Mouse (Mus musculus) olfactory bulb, adult 2 months (tissue): Measurements from ENCODE around the gene Cdt1. TPM values are rescaled to one million over a fixed set of nuclear protein-coding genes. Genes with fewer than 3 reads are reported as not detected.

ENCODE experiments used
- H3K27ac ChIP-seq: fragments of 200-500 bp; 2 replicates; pipeline ENCODE4 v1.5.1; 2012; ENCODE audit warnings: low read depth, low read length; ENCODE audit not compliant: insufficient read depth
- H3K4me1 ChIP-seq: fragments of 200-500 bp; 2 replicates; pipeline ENCODE4 v1.6.1; 2012; ENCODE audit warnings: low read length; ENCODE audit not compliant: control insufficient read depth, insufficient read depth
- H3K4me3 ChIP-seq: fragments of 200-500 bp; 2 replicates; pipeline ENCODE4 v1.5.1; 2012; ENCODE audit warnings: mild to moderate bottlenecking, low read depth, low read length, moderate library complexity; ENCODE audit not compliant: insufficient read depth
- CTCF ChIP-seq: fragments of 200-500 bp; IDR thresholded peaks from 2 replicates; pipeline ENCODE4 v1.5.1; 2012; ENCODE audit warnings: low read depth, mild to moderate bottlenecking, low read length, moderate library complexity; ENCODE audit not compliant: insufficient read depth
- POLR2A ChIP-seq: fragments of 200-500 bp; IDR thresholded peaks from 2 replicates; pipeline ENCODE4 v1.6.1; 2012; ENCODE audit warnings: mild to moderate bottlenecking, low read depth, low read length, moderate library complexity; ENCODE audit not compliant: insufficient read depth
- WGBS: fragments of 180-500 bp; shearing (Covaris S2); methylation state at CpG from one replicate; pipeline ENCODE4 v1.1.7; 2018; 5-methylcytosine and 5-hydroxymethylcytosine counted together
- polyA plus RNA-seq: library from polyadenylated mRNA; stranded (reverse); fragments of >200 nt; gene quantifications from 2 replicates; pipeline ENCODE4 v1.2.4, GENCODE M21; 2012; ENCODE audit warnings: low replicate concordance; ENCODE audit not compliant: missing spikeins, insufficient read depth, insufficient read length

Gene Cdt1
- polyA plus RNA-seq, 1 experiment: not detected

- H3K27ac ChIP-seq: no peak overlapping the region
- peaks cover 13% of the 10 kb centered on the region for H3K4me1 ChIP-seq
- H3K4me3 ChIP-seq: no peak overlapping the region
- TF ChIP-seq CTCF (no peak), POLR2A (no peak)
- WGBS: 26% methylated on average over 12 of the region's 12 CpGs
Observed at GRCm38 (mm10) chr8:122558671-122559349, 9.0 kb upstream of the Cdt1 start.

DNA sequence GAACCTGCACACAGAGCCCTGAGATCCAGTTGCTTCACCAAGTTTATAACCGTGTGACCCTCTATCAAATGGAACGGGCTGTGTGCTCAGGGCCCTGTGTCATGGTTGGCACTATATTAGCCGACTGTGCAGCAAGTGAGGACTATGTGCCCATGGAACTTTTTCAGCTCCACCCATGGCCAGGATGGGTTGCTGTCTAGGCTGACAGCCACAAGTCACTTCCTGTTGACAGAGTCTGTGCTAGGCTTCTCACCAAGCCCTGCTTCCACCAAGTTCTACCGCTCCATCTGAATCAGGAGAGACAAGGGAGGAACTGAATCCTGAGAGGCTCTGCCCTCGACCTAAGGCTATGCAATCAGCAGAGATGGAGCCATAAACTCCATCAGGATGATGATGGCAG lies 6.6 kb upstream of the Cdt1 start:
- peaks cover 10% of the 10 kb centered on the region for H3K4me1 ChIP-seq
- H3K4me3 ChIP-seq: no peak overlapping the region
- no peak for TF ChIP-seq POLR2A
- no peak overlapping the region for H3K27ac ChIP-seq
- 76% methylated on average over 5 of the region's 5 CpGs for WGBS

- Histone ChIP-seq H3K4me3 (no peak overlapping the region), H3K4me1 (peaks cover 13% of the 10 kb centered on the region), H3K27ac (no peak overlapping the region)
- 89% methylated on average over 25 of the region's 25 CpGs for WGBS
- TF ChIP-seq POLR2A (no peak), CTCF (no peak)
Observed at GRCm38 (mm10) chr8:122564363-122565352, 3.2 kb upstream of the Cdt1 start.

DNA sequence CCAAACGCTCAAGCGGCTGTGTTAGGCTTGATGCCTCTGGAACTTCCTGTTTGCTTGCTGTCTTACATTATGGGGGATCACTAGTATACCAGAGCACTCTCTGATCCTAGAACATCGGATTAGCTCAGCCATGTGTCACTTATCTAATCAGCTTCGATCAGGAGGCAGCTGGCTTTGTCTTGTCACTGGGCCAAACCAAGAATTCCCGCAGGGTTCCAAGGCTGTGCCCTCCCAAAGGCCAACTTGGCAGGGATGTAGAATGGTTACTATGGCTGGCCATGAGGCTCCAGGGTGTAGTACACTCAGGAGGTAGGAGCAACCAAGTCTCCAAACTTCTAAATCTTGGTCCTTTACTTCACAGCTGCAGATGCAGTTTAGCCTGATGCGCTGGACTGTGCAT lies 1.0 kb upstream of the Cdt1 start:
- no peak for TF ChIP-seq POLR2A
- WGBS: 22% methylated on average over 6 of the region's 6 CpGs
- Histone ChIP-seq H3K4me1 (peaks cover 13% of the 10 kb centered on the region), H3K4me3 (peak overlapping the region; percentile 57), H3K27ac (peak overlapping the region; percentile 72; the same call in 1 of the 2 replicates)

- under 1% methylated on average over 34 of the region's 34 CpGs for WGBS
- TF ChIP-seq POLR2A (no peak), CTCF (no peak)
- H3K27ac ChIP-seq: no peak overlapping the region
- peak overlapping the region; percentile 57 for H3K4me3 ChIP-seq
- peaks cover 13% of the 10 kb centered on the region for H3K4me1 ChIP-seq
Observed at GRCm38 (mm10) chr8:122568109-122568504, 292 bp downstream of the Cdt1 start.

DNA sequence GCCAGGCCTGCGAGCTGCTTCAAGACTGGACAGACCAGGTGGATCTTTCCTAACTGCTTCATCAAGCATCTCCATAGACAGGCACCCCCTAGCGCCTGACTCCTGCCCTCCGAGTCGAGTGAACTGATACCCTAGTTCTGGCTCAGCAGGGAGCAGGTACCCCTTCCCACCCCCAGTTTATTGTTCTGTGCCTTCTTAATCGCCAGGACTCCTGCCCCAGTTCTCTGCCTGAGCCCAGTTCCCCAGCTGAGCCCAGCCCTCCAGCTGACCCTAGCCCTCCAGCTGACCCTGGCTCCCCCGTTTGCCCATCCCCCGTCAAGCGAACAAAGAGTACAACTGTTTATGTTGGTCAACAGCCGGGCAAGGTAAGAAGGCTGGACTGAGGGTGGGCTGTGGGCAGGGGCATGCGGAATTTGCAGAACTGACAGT lies 1.1 kb downstream of the Cdt1 start:
- peaks cover 13% of the 10 kb centered on the region for H3K4me1 ChIP-seq
- WGBS: 35% methylated on average over 10 of the region's 10 CpGs
- no peak overlapping the region for H3K4me3 ChIP-seq
- no peak overlapping the region for H3K27ac ChIP-seq
- TF ChIP-seq POLR2A (no peak), CTCF (no peak)

GRCm38 (mm10) chr8:122569329-122569728 lies 1.5 kb downstream of the Cdt1 start:
- TF ChIP-seq POLR2A: no peak
- TF ChIP-seq CTCF: no peak
- no peak overlapping the region for H3K27ac ChIP-seq
- H3K4me1 ChIP-seq: peaks cover 13% of the 10 kb centered on the region
- no peak overlapping the region for H3K4me3 ChIP-seq
- 72% methylated on average over 9 of the region's 9 CpGs for WGBS

GRCm38 (mm10) chr8:122569996-122570395 lies 2.2 kb downstream of the Cdt1 start:
- TF ChIP-seq POLR2A: no peak
- no peak for TF ChIP-seq CTCF
- Histone ChIP-seq H3K4me3 (no peak overlapping the region), H3K4me1 (peaks cover 18% of the 10 kb centered on the region), H3K27ac (no peak overlapping the region)
- WGBS: 95% methylated on average over 16 of the region's 16 CpGs

DNA sequence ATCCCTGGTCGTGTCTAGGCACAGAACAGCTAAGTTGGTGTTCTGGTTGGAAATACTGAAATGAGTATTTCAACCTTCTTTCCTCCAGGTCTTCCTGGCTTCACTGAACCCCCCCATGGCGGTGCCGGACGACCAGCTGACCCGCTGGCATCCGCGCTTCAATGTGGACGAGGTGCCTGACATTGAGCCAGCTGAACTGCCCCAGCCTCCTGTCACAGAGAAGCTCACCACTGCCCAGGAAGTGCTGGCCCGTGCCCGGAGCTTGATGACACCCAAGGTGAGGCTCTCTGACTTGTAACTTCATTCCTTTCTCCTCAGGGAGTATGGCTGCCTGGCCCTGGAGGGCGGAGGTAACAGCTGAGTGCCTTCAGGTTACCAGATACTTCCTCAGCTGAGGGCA lies 3.3 kb downstream of the Cdt1 start:
- no peak for TF ChIP-seq POLR2A
- TF ChIP-seq CTCF: no peak
- peaks cover 29% of the 10 kb centered on the region for H3K4me1 ChIP-seq
- H3K27ac ChIP-seq: no peak overlapping the region
- no peak overlapping the region for H3K4me3 ChIP-seq
- 94% methylated on average over 11 of the region's 11 CpGs for WGBS
